Mouse (Mus musculus) E14TG2a.4 (cell line): Measurements from ENCODE around the gene Atp13a1.

Experiments
- H3K27me3 ChIP-seq: 2 replicates; pipeline ENCODE4 v1.6.1; 2014; ENCODE audit warnings: low read length, control low read depth; ENCODE audit not compliant: insufficient read depth
- H3K36me3 ChIP-seq: 2 replicates; pipeline ENCODE4 v1.6.1; 2014; ENCODE audit warnings: low read length, control low read depth; ENCODE audit not compliant: insufficient read depth
- H3K4me1 ChIP-seq: replicated peaks from 2 replicates; pipeline ENCODE4 v1.6.1; 2014; ENCODE audit warnings: low read depth, low read length, control low read depth
- H3K4me3 ChIP-seq: replicated peaks from 2 replicates; pipeline ENCODE4 v1.5.1; 2014; ENCODE audit warnings: mild to moderate bottlenecking, low read length
- H3K9me3 ChIP-seq: 2 replicates; pipeline ENCODE4 v1.6.1; 2014; ENCODE audit warnings: low read length, control low read depth
- CTCF ChIP-seq: conservative IDR thresholded peaks from 2 replicates; pipeline ENCODE4 v1.5.1; 2014; ENCODE audit warnings: low read length
- NANOG ChIP-seq: IDR thresholded peaks from 2 replicates; pipeline ENCODE4 v1.6.1; 2014; ENCODE audit warnings: borderline replicate concordance, low read length, mixed read lengths
- POU5F1 ChIP-seq: IDR thresholded peaks from 2 replicates; pipeline ENCODE4 v1.6.1; 2014; ENCODE audit warnings: low read length, borderline replicate concordance

Gene Atp13a1

DNA sequence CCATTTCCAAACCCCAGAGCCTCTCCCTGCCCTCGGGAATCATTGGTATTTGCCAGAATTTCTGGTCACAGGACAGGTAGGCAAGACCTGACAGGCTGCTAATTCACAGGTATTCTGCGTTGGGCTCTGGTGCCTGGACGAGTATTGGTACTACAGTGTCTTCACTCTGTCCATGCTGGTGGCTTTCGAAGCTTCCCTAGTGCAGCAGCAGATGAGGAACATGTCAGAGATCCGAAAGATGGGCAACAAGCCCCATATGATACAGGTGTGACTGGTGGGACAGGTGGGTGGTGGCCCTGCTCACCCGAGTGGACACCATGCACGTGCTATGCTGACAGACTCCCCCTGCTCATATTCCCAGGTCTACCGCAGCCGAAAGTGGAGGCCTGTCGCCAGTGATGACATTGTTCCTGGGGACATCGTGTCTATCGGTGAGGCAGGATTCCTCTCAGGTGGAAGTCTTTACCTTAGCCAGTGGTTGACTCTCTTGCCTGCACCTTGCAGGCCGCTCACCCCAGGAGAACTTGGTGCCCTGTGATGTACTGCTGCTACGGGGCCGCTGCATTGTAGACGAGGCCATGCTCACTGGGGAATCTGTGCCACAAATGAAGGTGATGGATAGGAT, 5.9 kb downstream of the Atp13a1 start:
- Histone ChIP-seq H3K4me3 (no peak overlapping the region), H3K27me3 (no peaks in the 10 kb centered on the region), H3K4me1 (peaks cover 32% of the 10 kb centered on the region), H3K36me3 (peaks cover 98% of the 10 kb centered on the region), H3K9me3 (no peaks in the 10 kb centered on the region)
- TF ChIP-seq NANOG (no peak), POU5F1 (no peak), CTCF (no peak)

DNA sequence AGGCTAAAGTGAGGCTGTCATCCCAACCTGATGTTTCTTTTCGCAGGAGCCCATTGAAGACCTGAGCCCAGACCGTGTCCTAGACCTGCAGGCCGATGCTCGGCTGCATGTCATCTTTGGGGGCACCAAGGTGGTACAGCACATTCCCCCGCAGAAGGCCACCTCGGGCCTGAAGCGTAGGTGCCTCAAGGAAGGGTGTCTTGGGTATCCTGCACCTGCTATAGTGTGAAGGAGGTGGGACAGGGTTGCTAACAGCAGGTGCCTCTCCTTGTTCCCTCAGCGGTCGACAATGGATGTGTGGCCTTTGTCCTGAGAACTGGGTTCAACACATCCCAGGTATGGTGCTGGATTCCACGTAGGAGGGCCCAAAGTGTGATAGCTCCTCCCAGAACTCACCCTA, 6.7 kb downstream of the Atp13a1 start:
- Histone ChIP-seq H3K4me3 (no peak overlapping the region), H3K27me3 (no peaks in the 10 kb centered on the region), H3K36me3 (peaks cover 100% of the 10 kb centered on the region), H3K4me1 (peaks cover 24% of the 10 kb centered on the region), H3K9me3 (no peaks in the 10 kb centered on the region)
- no peak for TF ChIP-seq NANOG
- no peak for TF ChIP-seq CTCF
- TF ChIP-seq POU5F1, result no peak

DNA sequence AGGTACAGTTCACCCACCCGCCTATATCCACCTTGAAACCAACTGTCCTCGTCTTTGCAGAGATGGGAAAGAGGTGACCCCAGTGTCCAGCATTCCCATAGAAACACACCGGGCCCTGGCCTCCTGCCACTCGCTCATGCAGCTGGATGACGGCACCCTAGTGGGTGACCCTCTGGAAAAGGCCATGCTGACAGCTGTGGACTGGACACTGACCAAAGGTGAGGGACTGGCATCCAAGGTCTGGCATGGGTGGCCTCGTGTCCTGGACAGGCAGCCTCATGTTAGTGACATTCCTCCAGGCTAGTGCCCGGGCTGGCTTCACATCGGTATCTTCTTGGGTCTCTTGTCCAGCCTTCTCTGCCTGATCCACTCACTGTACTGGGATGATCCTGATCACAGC, 8.3 kb downstream of the Atp13a1 start:
- no peaks in the 10 kb centered on the region for H3K9me3 ChIP-seq
- H3K36me3 ChIP-seq, result peaks cover 100% of the 10 kb centered on the region
- H3K27me3 ChIP-seq, result no peaks in the 10 kb centered on the region
- no peak for TF ChIP-seq POU5F1
- TF ChIP-seq CTCF, result no peak
- no peak for TF ChIP-seq NANOG
- peaks cover 15% of the 10 kb centered on the region; the same call in 1 of the 2 replicates for H3K4me1 ChIP-seq
- no peak overlapping the region for H3K4me3 ChIP-seq

DNA sequence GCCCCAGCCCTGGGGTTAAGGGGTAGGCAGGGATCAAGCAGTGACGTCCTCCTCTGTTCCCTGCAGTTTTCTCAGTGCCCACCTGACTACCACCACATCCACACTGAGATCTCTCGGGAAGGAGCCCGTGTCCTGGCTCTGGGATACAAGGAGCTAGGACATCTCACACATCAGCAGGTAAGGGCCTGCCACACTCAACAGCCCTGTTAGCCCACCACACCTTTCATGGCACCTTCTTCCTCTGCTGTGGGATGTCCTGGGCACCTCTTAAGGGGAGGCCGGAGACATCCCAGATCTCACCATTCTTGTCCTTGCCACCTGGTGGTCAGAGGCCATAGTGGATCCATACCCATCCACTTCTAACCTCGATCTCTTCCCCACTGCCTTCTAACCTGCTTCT, 9.0 kb downstream of the Atp13a1 start:
- Histone ChIP-seq H3K4me1 (peaks cover 14% of the 10 kb centered on the region; the same call in 1 of the 2 replicates), H3K27me3 (no peaks in the 10 kb centered on the region), H3K9me3 (no peaks in the 10 kb centered on the region), H3K36me3 (peaks cover 100% of the 10 kb centered on the region), H3K4me3 (no peak overlapping the region)
- no peak for TF ChIP-seq POU5F1
- no peak for TF ChIP-seq NANOG
- TF ChIP-seq CTCF, result no peak

DNA sequence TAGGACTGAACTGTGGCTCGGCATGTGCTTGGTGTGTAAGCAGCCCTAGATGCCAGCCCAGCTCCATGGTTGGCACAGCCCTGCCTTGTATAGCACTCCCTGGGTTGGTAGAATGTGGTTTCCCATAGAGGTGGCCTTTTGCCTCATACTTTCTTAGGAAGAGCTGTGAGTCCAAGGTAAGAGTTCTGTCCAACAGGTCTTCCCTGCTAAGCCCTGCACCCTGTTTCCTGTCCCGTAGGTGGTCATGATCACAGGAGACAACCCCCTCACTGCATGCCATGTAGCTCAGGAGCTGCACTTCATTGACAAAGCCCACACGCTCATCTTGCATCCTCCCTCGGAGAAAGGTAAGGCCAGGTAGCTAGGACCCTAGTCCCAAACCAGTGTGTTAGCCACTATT, 10.8 kb downstream of the Atp13a1 start:
- H3K4me3 ChIP-seq, result no peak overlapping the region
- H3K36me3 ChIP-seq, result peaks cover 100% of the 10 kb centered on the region
- no peaks in the 10 kb centered on the region for H3K27me3 ChIP-seq
- TF ChIP-seq NANOG (no peak), POU5F1 (no peak), CTCF (no peak)
- no peaks in the 10 kb centered on the region for H3K9me3 ChIP-seq
- peaks cover 21% of the 10 kb centered on the region for H3K4me1 ChIP-seq

DNA sequence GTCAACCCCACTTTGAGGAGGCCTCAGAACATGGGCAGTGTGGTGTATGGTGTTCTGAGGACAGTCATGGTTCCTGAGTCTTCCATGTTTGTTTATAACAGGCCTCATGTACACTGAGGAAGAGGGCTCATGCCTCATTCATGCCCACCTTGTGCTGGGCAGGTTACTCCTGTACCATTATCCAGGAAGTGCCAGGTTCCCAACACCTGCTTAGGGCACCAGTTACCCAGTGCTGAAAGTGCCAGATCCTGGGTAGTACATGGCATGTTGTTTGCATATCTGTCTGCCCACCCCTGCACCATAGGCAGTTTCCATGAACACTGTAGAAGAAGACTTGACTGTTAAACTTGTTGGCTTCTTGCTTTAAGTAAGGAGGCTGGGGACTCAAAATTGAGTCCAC, 11.3 kb downstream of the Atp13a1 start:
- Histone ChIP-seq H3K4me3 (no peak overlapping the region), H3K27me3 (no peaks in the 10 kb centered on the region), H3K9me3 (no peaks in the 10 kb centered on the region), H3K4me1 (peaks cover 21% of the 10 kb centered on the region), H3K36me3 (peaks cover 100% of the 10 kb centered on the region)
- TF ChIP-seq NANOG (no peak), CTCF (no peak), POU5F1 (no peak)

DNA sequence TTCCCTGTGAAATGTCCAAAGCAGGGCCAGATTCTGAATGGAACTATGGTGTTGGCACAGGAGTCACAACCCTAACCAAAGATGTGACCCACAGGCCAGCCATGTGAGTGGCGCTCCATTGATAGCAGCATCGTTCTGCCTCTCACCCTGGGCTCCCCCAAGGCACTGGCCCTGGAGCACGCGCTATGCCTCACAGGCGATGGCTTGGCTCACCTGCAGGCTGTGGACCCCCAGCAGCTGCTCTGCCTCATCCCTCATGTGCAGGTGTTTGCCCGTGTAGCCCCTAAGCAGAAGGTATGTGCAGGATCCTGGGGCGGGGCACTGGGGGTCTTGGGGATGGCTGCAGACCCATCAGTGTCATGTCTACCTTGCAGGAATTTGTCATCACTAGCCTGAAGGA, 12.4 kb downstream of the Atp13a1 start:
- TF ChIP-seq NANOG (no peak), POU5F1 (no peak), CTCF (no peak)
- Histone ChIP-seq H3K36me3 (peaks cover 100% of the 10 kb centered on the region), H3K4me3 (no peak overlapping the region), H3K4me1 (peaks cover 33% of the 10 kb centered on the region), H3K9me3 (no peaks in the 10 kb centered on the region), H3K27me3 (no peaks in the 10 kb centered on the region)

DNA sequence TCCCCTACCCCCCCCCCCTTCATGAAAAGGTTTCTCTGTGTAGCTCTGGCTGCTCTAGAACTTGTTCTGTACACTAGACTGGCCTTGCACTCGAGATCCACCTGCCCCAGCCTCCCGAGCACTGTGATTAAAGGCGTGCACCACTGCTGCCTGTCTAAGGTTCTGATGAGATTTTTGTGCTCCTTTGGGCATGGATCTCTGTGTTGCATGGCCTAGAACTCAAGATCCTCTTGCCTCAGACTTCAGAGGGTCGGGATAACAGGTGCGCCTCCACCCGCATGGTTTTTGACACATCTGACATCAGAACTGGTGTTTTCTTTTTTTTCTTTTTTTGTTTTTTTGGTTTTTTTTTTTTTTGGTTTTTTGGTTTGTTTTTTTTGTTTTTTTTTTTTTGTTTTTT, 13.6 kb downstream of the Atp13a1 start:
- Histone ChIP-seq H3K4me1 (peaks cover 41% of the 10 kb centered on the region), H3K36me3 (peaks cover 89% of the 10 kb centered on the region), H3K4me3 (no peak overlapping the region), H3K9me3 (no peaks in the 10 kb centered on the region), H3K27me3 (peaks cover under 1% of the 10 kb centered on the region; the same call in 1 of the 2 replicates)
- no peak for TF ChIP-seq NANOG
- TF ChIP-seq CTCF, result no peak
- TF ChIP-seq POU5F1, result no peak

DNA sequence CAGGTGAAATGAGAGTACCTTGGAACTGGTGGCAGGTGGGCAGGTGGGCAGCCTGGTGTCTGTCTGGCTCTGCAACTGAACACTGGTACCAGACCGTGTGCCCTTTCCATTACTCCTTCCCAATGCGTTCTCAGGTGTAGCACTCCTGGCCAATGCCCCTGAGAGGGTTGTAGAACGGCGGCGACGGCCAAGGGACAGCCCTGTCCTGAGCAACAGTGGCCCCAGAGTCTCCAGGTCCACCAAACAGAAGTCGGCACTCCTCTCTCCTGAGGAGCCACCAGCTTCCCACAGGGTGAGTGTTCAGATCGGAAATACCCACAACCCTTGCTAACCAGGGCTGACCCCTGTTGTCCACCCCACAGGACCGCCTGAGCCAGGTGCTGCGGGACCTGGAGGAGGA, 14.1 kb downstream of the Atp13a1 start:
- no peak overlapping the region for H3K4me3 ChIP-seq
- peaks cover 46% of the 10 kb centered on the region for H3K4me1 ChIP-seq
- TF ChIP-seq POU5F1, result no peak
- TF ChIP-seq CTCF, result no peak
- no peak for TF ChIP-seq NANOG
- H3K27me3 ChIP-seq, result peaks cover 6% of the 10 kb centered on the region; the same call in 1 of the 2 replicates
- no peaks in the 10 kb centered on the region for H3K9me3 ChIP-seq
- H3K36me3 ChIP-seq, result peaks cover 83% of the 10 kb centered on the region
